Mouse (Mus musculus): ENCODE results near the gene Tamm41. TPM values are rescaled to one million over a fixed set of nuclear protein-coding genes. Genes with fewer than 3 reads are reported as not detected.

The Tamm41 gene
- polyA plus RNA-seq, 1 experiment from 2014 or later = 43.0 TPM

GRCm38 (mm10) chr6:114970895-114971294 lies 66.8 kb downstream of the Tamm41 start:
- WGBS = 72% methylated on average over 5 of the region's 5 CpGs
- H3K9me3 ChIP-seq (replicated peaks; ENCODE audit: control insufficient read depth, low read length) = no peaks in the 10 kb centered on the region
- H3K4me3 ChIP-seq (replicated peaks; ENCODE audit: low read length) = no peak overlapping the region
- H3K9ac ChIP-seq (ENCODE audit: low read length) = no peak overlapping the region
- no peaks in the 10 kb centered on the region for H3K36me3 ChIP-seq (ENCODE audit: control insufficient read depth, insufficient read depth, low read length)
- H3K4me1 ChIP-seq (ENCODE audit: control insufficient read depth, insufficient read depth, low read length) = no peaks in the 10 kb centered on the region
- H3K4me2 ChIP-seq (ENCODE audit: low read depth, low read length) = no peak overlapping the region
- H3K27ac ChIP-seq (ENCODE audit: low read length) = peak overlapping the region; percentile 58; the same call in 1 of the 2 replicates
- ATAC-seq (ENCODE audit: insufficient read depth, low FRiP score) = no peak
- H3K27me3 ChIP-seq (ENCODE audit: control insufficient read depth, insufficient read depth, low read length) = 0 out of 2 replicates have a peak, but pooled peaks cover 5% of the 10 kb centered on the region

- Histone ChIP-seq H3K27ac (ENCODE audit: low read length) (peak overlapping the region; percentile 58), H3K4me2 (ENCODE audit: low read depth, low read length) (peak overlapping the region; percentile 98), H3K4me3 (replicated peaks; ENCODE audit: low read length) (no peak overlapping the region), H3K9ac (ENCODE audit: low read length) (no peak overlapping the region), H3K9me3 (replicated peaks; ENCODE audit: control insufficient read depth, low read length) (no peaks in the 10 kb centered on the region), H3K36me3 (ENCODE audit: control insufficient read depth, insufficient read depth, low read length) (no peaks in the 10 kb centered on the region), H3K27me3 (ENCODE audit: control insufficient read depth, insufficient read depth, low read length) (0 out of 2 replicates have a peak, but pooled peaks cover 5% of the 10 kb centered on the region), H3K4me1 (ENCODE audit: control insufficient read depth, insufficient read depth, low read length) (no peaks in the 10 kb centered on the region)
- 24% methylated on average over 6 of the region's 6 CpGs for WGBS
- ATAC-seq (ENCODE audit: insufficient read depth, low FRiP score) = peak; percentile 18; the same call in 1 of the 2 replicates
Measured at GRCm38 (mm10) chr6:114970386-114970785, 67.3 kb downstream of the Tamm41 start.

DNA sequence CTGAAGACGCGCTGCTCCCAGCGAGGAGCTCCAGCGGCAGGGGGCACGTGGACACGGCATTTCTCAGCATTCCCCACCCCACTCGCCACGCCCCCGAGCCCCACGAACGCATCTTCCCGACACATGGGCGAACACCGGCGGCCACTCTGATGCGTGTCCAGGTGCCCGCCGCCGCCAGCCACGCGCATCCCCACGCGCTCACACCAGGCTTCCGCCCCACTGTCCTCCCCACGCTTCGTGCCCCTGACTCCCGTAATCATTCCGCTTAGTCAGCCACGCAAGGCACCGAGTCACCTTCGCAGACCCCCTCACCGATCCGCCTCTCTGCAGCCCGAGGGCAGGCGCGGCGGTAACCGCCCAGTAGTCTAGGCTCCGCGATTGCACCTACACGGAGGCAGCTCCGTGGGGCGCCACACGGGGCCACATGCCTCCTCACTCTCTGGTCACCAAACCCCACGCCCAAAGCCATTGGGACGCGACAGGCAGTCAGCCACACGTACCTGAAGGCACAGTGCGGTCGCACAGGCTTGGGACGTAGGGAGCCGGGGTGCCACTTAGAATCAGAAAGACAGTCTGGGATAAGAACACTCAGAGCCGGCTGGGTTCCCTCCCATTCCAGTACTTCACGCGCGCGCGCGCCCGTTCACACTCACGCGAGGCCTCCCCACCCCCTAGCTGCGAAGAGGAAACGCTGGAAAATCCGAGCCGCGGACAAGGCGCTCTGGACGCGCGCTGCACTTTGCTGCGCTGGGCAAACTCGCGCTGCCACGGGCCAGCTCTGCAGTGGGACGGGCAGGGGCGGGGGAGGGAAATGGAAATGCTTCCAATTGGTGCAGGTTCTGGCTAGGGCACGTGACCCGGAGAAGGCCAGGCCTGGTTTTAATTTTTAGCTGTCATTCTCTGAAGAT lies 68.2 kb downstream of the Tamm41 start, which contains the start of gene Vgll4:
Gene Vgll4 (minus strand): TSS at position 782 of the 908 bp plus-strand sequence.
- 0 out of 2 replicates have a peak, but pooled peaks cover under 1% of the 10 kb centered on the region for H3K4me1 ChIP-seq (ENCODE audit: control insufficient read depth, insufficient read depth, low read length)
- H3K36me3 ChIP-seq (ENCODE audit: control insufficient read depth, insufficient read depth, low read length) = no peaks in the 10 kb centered on the region
- peak within 1 kb of the TSS; percentile 98 for H3K4me2 ChIP-seq (ENCODE audit: low read depth, low read length)
- peak within 1 kb of the TSS; percentile 76 for H3K9ac ChIP-seq (ENCODE audit: low read length)
- peak; percentile 71 for ATAC-seq (ENCODE audit: insufficient read depth, low FRiP score)
- whole genome bisulfite sequencing = under 1% methylated on average over 79 of the region's 79 CpGs
- H3K9me3 ChIP-seq (replicated peaks; ENCODE audit: control insufficient read depth, low read length) = no peaks in the 10 kb centered on the region
- peak within 1 kb of the TSS; percentile 91 for H3K27ac ChIP-seq (ENCODE audit: low read length)
- 0 out of 2 replicates have a peak, but pooled peaks cover 5% of the 10 kb centered on the region for H3K27me3 ChIP-seq (ENCODE audit: control insufficient read depth, insufficient read depth, low read length)
- H3K4me3 ChIP-seq (replicated peaks; ENCODE audit: low read length) = peak within 1 kb of the TSS; percentile 58

DNA sequence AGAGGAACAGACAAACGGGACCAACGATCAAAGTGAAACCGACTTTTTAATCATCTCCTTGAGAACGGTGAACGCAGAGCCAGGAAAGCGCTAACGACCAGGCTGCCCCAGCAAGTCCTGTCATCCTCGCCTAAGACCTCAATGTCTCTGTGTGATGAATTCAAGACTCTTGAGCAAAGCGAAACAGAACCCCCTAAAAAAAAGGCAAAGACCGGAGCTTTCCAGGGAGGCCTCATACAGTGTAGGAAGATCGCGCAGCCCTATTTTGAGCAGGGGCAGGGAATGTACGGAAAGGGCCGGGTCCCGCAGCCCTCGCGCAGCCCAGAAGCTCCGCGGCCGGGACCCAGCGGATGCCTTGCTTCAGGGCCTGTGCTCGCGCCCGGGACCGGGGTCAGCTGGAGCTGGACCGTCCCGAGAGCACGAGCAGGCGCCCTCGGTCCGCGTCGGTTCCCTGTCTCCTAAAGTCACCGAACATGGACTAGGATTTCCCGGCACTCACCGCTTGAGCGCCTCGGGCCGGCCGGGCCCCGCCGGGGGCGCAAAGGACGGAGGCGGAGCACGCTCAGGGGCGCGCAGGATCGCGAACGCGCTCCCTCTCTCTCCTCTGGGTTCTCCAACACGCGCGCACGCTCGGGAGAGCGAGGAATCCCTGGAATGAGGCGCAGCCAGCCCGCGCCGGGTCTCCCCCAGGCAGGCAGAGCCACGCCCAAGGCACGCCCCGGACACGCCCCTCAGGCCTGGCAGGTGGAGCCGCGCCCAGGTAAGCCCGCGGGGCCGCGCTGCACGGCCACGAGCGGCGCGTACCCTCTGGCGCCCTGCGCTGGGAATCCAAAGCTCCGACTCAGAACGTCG lies 69.1 kb downstream of the Tamm41 start:
- Histone ChIP-seq H3K9ac (ENCODE audit: low read length) (peak overlapping the region; percentile 76), H3K27ac (ENCODE audit: low read length) (peak overlapping the region; percentile 91), H3K4me3 (replicated peaks; ENCODE audit: low read length) (peak overlapping the region; percentile 58), H3K4me2 (ENCODE audit: low read depth, low read length) (peak overlapping the region; percentile 98), H3K27me3 (ENCODE audit: control insufficient read depth, insufficient read depth, low read length) (0 out of 2 replicates have a peak, but pooled peaks cover 5% of the 10 kb centered on the region), H3K36me3 (ENCODE audit: control insufficient read depth, insufficient read depth, low read length) (no peaks in the 10 kb centered on the region), H3K9me3 (replicated peaks; ENCODE audit: control insufficient read depth, low read length) (no peaks in the 10 kb centered on the region), H3K4me1 (ENCODE audit: control insufficient read depth, insufficient read depth, low read length) (peaks cover 5% of the 10 kb centered on the region; the same call in 1 of the 2 replicates)
- under 1% methylated on average over 76 of the region's 82 CpGs for WGBS
- peak; percentile 92 for ATAC-seq (ENCODE audit: insufficient read depth, low FRiP score)

GRCm38 (mm10) chr6:114967623-114968022 lies 70.1 kb downstream of the Tamm41 start:
- H3K9ac ChIP-seq (ENCODE audit: low read length) = peak overlapping the region; percentile 76; the same call in 1 of the 2 replicates
- H3K4me3 ChIP-seq (replicated peaks; ENCODE audit: low read length) = peak overlapping the region; percentile 58
- ATAC-seq (ENCODE audit: insufficient read depth, low FRiP score) = no peak
- WGBS = 59% methylated on average over 12 of the region's 12 CpGs
- H3K9me3 ChIP-seq (replicated peaks; ENCODE audit: control insufficient read depth, low read length) = no peaks in the 10 kb centered on the region
- H3K36me3 ChIP-seq (ENCODE audit: control insufficient read depth, insufficient read depth, low read length) = no peaks in the 10 kb centered on the region
- peak overlapping the region; percentile 98 for H3K4me2 ChIP-seq (ENCODE audit: low read depth, low read length)
- no peak overlapping the region for H3K27ac ChIP-seq (ENCODE audit: low read length)
- 0 out of 2 replicates have a peak, but pooled peaks cover 5% of the 10 kb centered on the region for H3K27me3 ChIP-seq (ENCODE audit: control insufficient read depth, insufficient read depth, low read length)
- H3K4me1 ChIP-seq (ENCODE audit: control insufficient read depth, insufficient read depth, low read length) = peaks cover 5% of the 10 kb centered on the region; the same call in 1 of the 2 replicates

GRCm38 (mm10) chr6:114966396-114967154 lies 71.1 kb downstream of the Tamm41 start:
- Histone ChIP-seq H3K27me3 (ENCODE audit: control insufficient read depth, insufficient read depth, low read length) (0 out of 2 replicates have a peak, but pooled peaks cover 5% of the 10 kb centered on the region), H3K36me3 (ENCODE audit: control insufficient read depth, insufficient read depth, low read length) (no peaks in the 10 kb centered on the region), H3K9me3 (replicated peaks; ENCODE audit: control insufficient read depth, low read length) (no peaks in the 10 kb centered on the region), H3K4me2 (ENCODE audit: low read depth, low read length) (no peak overlapping the region), H3K9ac (ENCODE audit: low read length) (no peak overlapping the region), H3K27ac (ENCODE audit: low read length) (no peak overlapping the region), H3K4me1 (ENCODE audit: control insufficient read depth, insufficient read depth, low read length) (peaks cover 5% of the 10 kb centered on the region; the same call in 1 of the 2 replicates), H3K4me3 (replicated peaks; ENCODE audit: low read length) (no peak overlapping the region)
- 61% methylated on average over 2 of the region's 2 CpGs for WGBS
- no peak for ATAC-seq (ENCODE audit: insufficient read depth, low FRiP score)

GRCm38 (mm10) chr6:114965802-114966201 lies 71.9 kb downstream of the Tamm41 start:
- no peak overlapping the region for H3K27ac ChIP-seq (ENCODE audit: low read length)
- 62% methylated on average over 3 of the region's 3 CpGs for WGBS
- ATAC-seq (ENCODE audit: insufficient read depth, low FRiP score) = no peak

GRCm38 (mm10) chr6:114965396-114965795 lies 72.3 kb downstream of the Tamm41 start:
- H3K4me3 ChIP-seq (replicated peaks; ENCODE audit: low read length) = no peak overlapping the region
- no peak overlapping the region for H3K9ac ChIP-seq (ENCODE audit: low read length)
- H3K27ac ChIP-seq (ENCODE audit: low read length) = no peak overlapping the region
- 0 out of 2 replicates have a peak, but pooled peaks cover 5% of the 10 kb centered on the region for H3K27me3 ChIP-seq (ENCODE audit: control insufficient read depth, insufficient read depth, low read length)
- 60% methylated on average over 8 of the region's 8 CpGs for WGBS
- H3K9me3 ChIP-seq (replicated peaks; ENCODE audit: control insufficient read depth, low read length) = no peaks in the 10 kb centered on the region
- H3K4me1 ChIP-seq (ENCODE audit: control insufficient read depth, insufficient read depth, low read length) = peaks cover 5% of the 10 kb centered on the region; the same call in 1 of the 2 replicates
- no peak overlapping the region for H3K4me2 ChIP-seq (ENCODE audit: low read depth, low read length)
- no peaks in the 10 kb centered on the region for H3K36me3 ChIP-seq (ENCODE audit: control insufficient read depth, insufficient read depth, low read length)
- ATAC-seq (ENCODE audit: insufficient read depth, low FRiP score) = no peak

More at GRCm38 (mm10) chr6:114965802-114966201, 71.9 kb downstream of the Tamm41 start:
- Histone ChIP-seq H3K4me2 (ENCODE audit: low read depth, low read length) (no peak overlapping the region), H3K9ac (ENCODE audit: low read length) (no peak overlapping the region), H3K36me3 (ENCODE audit: control insufficient read depth, insufficient read depth, low read length) (no peaks in the 10 kb centered on the region), H3K4me3 (replicated peaks; ENCODE audit: low read length) (no peak overlapping the region), H3K4me1 (ENCODE audit: control insufficient read depth, insufficient read depth, low read length) (peaks cover 5% of the 10 kb centered on the region; the same call in 1 of the 2 replicates), H3K27me3 (ENCODE audit: control insufficient read depth, insufficient read depth, low read length) (0 out of 2 replicates have a peak, but pooled peaks cover 5% of the 10 kb centered on the region), H3K9me3 (replicated peaks; ENCODE audit: control insufficient read depth, low read length) (no peaks in the 10 kb centered on the region)

Measured in stomach, embryonic 16.5 days (tissue).